Mouse (Mus musculus): ENCODE data around the gene Arih2. TPM values are rescaled to one million over a fixed set of nuclear protein-coding genes. Genes with fewer than 3 reads are reported as not detected.
"Not testable (repeated sequence)": the region's sequence is repeated elsewhere in the genome, so short reads cannot be mapped to it uniquely, and the experiment has no call there.

Arih2 gene
- total RNA-seq, 2 experiments from 2014 or later = 62.2 to 65.6 TPM

DNA sequence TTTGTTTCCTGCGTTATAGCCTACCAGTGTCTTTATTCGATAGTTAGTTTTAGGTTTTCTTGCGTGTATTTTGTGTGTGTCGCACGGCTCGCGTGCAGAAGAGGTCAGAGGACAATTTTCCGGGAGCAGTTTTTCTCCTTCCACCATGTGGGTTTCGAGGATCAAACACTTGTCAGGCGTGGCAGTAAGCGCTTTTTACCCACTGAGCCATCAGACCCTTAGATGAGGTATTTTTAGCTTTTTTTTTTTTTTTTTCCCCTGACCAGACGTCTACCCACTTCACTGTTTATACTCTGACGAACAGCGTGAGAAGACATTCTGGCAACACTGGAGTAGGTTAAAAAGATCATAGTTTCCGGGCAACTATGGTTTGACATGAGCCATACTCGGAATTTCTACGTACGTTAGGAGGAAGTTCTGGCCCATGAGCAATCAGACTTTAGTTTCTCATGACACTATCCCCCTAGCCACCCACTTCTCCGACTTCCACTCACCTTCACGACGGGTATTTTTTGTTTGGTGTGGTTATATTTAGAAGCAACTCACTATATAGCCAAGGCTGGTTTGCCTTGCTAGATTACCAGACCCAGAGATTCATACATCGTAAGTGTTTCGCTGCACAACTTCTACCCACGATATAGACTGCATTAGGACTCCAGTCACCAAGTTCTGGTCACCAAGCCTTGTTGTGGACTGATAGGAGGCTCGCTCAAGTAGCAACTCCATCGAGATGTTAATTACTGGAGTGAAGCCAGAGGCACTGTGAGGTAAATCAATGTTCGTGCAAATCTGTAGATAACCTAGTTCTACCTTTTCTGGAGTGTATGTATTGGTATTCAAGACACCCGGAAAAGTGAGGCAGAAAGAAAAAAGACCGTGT lies 615 bp upstream of the Arih2 start:
- DNase-seq = no peak

DNA sequence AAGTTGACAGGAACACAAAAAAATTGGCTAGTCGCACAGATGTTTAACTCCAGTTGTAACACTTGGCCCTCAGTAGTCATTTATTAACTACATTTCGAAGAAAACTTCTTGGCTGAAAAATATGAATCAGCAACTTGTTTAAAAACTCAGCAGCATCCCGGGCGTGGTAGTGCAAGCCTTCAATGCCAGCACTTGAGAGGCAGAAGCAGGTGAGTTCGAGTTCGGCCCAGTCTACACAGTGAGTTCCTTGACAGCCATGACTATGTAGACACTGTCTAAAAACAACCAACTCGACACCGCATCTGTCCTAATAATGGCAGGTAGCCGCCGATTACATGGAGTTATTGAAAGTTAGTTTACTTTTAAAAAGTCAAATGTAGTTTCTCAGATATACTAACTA lies 1.0 kb downstream of the Arih2 start:
- peak; percentile 16 to 18 for DNase-seq

DNA sequence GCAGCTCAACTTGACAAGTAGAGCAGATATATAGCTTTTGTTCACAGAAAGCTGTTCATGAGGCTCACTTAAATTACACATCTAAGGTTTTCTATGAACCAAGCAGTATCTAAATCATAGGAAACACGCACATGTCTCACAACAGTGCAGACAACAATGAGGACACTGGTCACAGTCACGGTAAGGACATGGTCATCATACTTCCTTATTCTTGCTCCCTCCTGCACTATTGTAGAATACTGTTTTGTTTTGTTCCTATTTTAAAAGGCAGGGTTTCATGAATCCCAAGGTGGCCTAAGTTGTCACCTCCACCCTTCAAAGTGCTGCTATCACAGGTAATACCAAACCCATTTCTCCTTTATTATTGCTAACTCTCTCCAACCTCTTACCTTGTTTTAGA lies 9.4 kb downstream of the Arih2 start:
- no peak for DNase-seq

GRCm38 (mm10) chr9:108635415-108635814 lies 13.8 kb downstream of the Arih2 start:
- DNase-seq = no peak

GRCm38 (mm10) chr9:108633846-108634245 lies 15.3 kb downstream of the Arih2 start:
- DNase-seq = no peak

GRCm38 (mm10) chr9:108632375-108632774 lies 16.8 kb downstream of the Arih2 start:
- DNase-seq = no peak

GRCm38 (mm10) chr9:108631631-108632256 lies 17.4 kb downstream of the Arih2 start:
- no peak for DNase-seq

DNA sequence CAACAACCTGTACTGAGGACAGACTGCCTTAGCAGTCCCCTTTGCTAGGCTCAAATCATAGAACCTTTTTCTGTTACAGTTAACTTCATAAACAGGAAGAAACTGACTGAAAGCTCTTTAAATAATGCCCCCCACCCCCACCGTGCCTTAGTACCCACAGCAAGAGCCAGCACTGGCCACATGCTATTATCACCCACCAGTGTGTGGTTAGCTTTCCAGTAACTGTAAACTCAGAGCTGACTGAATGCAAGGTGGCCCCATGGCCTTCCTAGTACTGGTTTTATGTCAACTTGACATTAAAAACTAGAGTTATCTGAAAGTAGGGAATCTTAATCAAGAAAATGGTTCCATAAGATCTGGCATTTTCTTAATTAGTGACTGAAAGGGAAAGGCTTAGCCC lies 18.5 kb downstream of the Arih2 start:
- DNase-seq = no peak

- DNase-seq = no peak
These were observed 21.0 kb downstream of the Arih2 start for GRCm38 (mm10) chr9:108628141-108628540.

DNA sequence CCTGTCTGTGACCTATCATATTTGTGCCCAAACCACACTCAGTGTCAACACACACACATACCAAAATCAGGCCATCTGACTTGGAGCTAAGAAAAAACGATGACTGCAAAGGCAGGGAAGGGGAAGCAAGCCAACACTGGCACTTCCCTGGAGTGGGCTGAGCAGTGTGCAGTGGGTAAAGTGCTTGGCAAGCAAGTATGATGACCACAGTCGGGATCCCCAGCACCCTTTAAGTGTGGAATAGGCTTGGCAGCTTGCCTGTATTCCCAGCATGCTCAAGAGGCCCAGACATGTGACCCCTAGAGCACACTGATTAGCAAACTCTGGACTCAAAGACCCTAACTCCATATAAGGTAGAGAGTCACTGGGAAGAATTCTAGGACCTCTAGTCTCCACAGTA lies 22.7 kb downstream of the Arih2 start:
- peak in 1 of 2 experiments; percentile 10 for DNase-seq

DNA sequence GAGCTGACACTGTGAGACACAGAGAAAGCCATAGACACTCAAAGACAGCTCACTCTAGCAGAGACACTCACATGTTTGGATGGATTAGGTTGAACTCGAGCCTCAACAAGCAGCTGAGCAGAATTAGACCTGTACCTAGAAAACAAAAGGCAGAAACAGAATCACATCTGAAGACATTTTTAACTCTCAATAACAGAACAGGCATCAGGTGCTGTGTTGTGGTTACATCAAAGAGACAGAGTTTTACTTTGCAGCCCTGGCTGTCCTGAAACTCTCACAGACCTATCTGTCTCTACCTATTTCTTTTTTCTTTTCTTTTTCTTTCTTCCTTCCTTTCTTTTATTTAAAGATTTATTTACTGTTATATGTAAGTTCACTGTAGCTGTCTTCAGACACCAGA lies 31.9 kb downstream of the Arih2 start:
- DNase-seq = no peak

GRCm38 (mm10) chr9:108611488-108611887 lies 37.7 kb downstream of the Arih2 start:
- DNase-seq = no peak

GRCm38 (mm10) chr9:108608889-108609288 lies 40.3 kb downstream of the Arih2 start:
- no peak for DNase-seq

DNA sequence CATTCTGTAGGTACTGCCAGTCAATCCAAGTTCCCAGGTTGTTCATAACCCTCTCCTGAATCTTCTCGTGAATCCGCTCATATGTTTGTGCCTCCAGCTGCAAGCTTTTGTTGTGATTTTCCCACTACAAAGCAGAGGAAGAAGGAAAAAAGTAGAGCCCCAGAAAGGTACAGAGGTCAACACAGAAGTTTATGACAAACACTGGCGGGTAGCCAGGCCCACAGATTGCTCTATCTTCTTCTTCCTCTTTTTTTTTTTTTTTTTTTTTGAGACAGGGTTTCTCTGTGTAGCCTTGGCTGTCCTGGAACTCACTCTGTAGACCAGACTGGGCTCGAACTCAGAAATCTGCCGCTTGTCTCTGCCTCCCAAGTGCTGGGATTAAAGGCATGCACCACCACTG lies 41.3 kb downstream of the Arih2 start:
- DNase-seq = not testable (repeated sequence)

DNA sequence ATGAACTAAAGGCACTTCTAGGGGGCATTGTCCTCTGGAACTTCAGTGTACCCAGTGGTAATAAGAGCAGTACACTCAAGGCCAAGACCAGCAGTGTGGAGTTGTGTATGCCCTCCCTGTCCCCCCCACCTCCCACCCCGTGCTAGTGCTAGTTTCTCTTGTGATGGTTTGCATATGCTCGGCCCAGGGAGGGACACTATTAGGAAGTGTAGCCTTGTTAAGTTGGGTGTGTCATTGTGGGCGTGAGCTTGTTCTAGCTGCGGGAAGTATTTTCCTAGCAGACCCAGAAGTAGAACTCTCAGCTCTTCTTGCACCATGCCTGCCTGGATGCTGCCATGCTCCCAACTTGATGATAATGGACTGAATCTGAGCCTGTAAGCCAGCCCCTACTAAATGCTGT lies 47.2 kb downstream of the Arih2 start:
- DNase-seq = no peak

- DNase-seq = no peak
These were observed 49.2 kb downstream of the Arih2 start for GRCm38 (mm10) chr9:108600011-108600410.

GRCm38 (mm10) chr9:108599021-108599566 lies 50.1 kb downstream of the Arih2 start:
- DNase-seq = no peak

GRCm38 (mm10) chr9:108596998-108597764 lies 52.0 kb downstream of the Arih2 start, which contains the start of gene P4htm:
Gene P4htm (minus strand): TSS chr9:108597667.
- peak; percentile 79 to 86 for DNase-seq

GRCm38 (mm10) chr9:108594354-108594753 lies 54.8 kb downstream of the Arih2 start:
- no peak for DNase-seq

DNA sequence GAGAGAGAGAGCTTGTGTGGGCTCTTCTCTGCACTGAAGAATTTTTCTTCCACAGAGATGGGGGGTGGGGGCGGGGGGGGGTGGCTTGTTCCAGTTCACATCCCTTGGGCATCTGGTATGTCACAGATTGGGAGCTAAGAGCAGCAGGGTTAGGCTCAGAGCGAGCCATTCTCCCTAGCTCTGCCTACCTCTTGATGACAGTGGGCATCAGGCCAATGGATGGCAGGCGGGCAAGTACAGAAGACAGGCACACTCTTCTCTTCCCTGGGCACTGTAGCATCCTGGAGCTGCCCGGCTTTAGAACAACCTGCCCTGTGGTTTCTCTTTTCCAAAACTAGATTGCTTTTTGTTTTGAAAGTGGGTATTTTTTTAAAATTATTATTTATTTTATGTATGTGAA lies 57.7 kb downstream of the Arih2 start:
- DNase-seq = no peak

DNA sequence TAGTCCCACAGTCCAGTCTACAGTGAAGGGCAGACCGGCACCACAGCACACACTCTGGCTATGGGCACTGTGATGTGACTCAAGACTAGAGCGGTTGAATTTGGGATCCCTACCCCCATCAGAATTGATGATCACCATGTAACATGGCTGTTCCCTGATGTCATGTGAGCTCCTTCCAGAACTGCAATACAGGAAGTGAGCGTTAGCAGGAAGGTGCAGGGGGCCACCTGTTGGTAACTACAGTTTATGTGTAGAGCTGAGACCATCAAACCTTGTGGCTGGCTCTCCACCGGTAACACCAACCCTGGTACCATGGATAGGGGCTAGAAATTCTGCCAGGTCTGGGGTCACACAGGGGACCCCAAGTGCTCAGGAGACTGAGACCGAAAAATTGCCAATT lies 60.0 kb downstream of the Arih2 start:
- DNase-seq = no peak

- DNase-seq = peak; percentile 74 to 77
These were observed 61.5 kb downstream of the Arih2 start for GRCm38 (mm10) chr9:108587571-108588180.
